Mouse (Mus musculus) limb, embryonic 11.5 days (tissue): ENCODE measurements at regions not wholly inside any gene's neighbourhood (a gene's known extent, or its start where the extent isn't known, plus 50 kb on each side); places are given as distances from the start of the nearest gene placed in this dataset.

Experiments used
- ATAC-seq: fragments of 200-750 bp; cut with Nextera tagmentation; 2 replicates; pipeline ENCODE4 v1.8.0; 2017; ENCODE audit warnings: low read depth; ENCODE audit not compliant: insufficient number of reproducible peaks, low FRiP score, low TSS enrichment
- DNase-seq: peaks from one replicate; pipeline ENCODE4 v3.0.0-alpha.2; 2015; ENCODE audit warnings: low spot score
- H3K27ac ChIP-seq: fragments of 300-500 bp; sonication (generic); replicated peaks from 2 replicates; pipeline ENCODE4 v1.5.1; 2014; ENCODE audit warnings: low read depth, mild to moderate bottlenecking, low read length
- H3K27me3 ChIP-seq: fragments of 300-500 bp; sonication (generic); 2 replicates; pipeline ENCODE4 v1.6.1; 2014; ENCODE audit warnings: mild to moderate bottlenecking, low read length, mixed read lengths; ENCODE audit not compliant: control insufficient read depth, insufficient read depth
- H3K36me3 ChIP-seq: fragments of 300-500 bp; sonication (generic); 2 replicates; pipeline ENCODE4 v1.6.1; 2014; ENCODE audit warnings: mild to moderate bottlenecking, low read length, moderate library complexity, mixed read lengths; ENCODE audit not compliant: control insufficient read depth, insufficient read depth
- H3K4me1 ChIP-seq: fragments of 300-500 bp; sonication (generic); 2 replicates; pipeline ENCODE4 v1.6.1; 2014; ENCODE audit warnings: low read length, mixed read lengths; ENCODE audit not compliant: control insufficient read depth, insufficient read depth
- H3K4me2 ChIP-seq: fragments of 300-500 bp; sonication (generic); 2 replicates; pipeline ENCODE4 v1.6.1; 2014; ENCODE audit warnings: low read depth, mild to moderate bottlenecking, moderate library complexity; ENCODE audit not compliant: severe bottlenecking
- H3K4me3 ChIP-seq: fragments of 300-500 bp; sonication (generic); 2 replicates; pipeline ENCODE4 v1.5.1; 2014; ENCODE audit warnings: low read depth, low read length
- H3K9ac ChIP-seq: fragments of 300-500 bp; sonication (generic); 2 replicates; pipeline ENCODE4 v1.6.1; 2014; ENCODE audit warnings: mild to moderate bottlenecking, low read length
- H3K9me3 ChIP-seq: fragments of 300-500 bp; sonication (generic); 2 replicates; pipeline ENCODE4 v1.6.1; 2016; ENCODE audit warnings: low read length; ENCODE audit not compliant: control insufficient read depth
- WGBS: fragments of 180-500 bp; shearing (Covaris S2); extraction: QIAGEN DNeasy Blood & Tissue Kit; methylation state at CpG from one replicate; pipeline ENCODE4 v1.1.7; 2014; 5-methylcytosine and 5-hydroxymethylcytosine counted together

GRCm38 (mm10) chr4:80589438-80589837 lies 244.5 kb upstream of the Tyrp1 start:
- no peak for ATAC-seq
- no peaks in the 10 kb centered on the region for H3K27me3 ChIP-seq
- H3K9ac ChIP-seq: no peak overlapping the region
- H3K9me3 ChIP-seq: no peaks in the 10 kb centered on the region
- WGBS: 83% methylated on average over 4 of the region's 4 CpGs
- no peak overlapping the region for H3K4me2 ChIP-seq
- H3K27ac ChIP-seq: no peak overlapping the region
- no peaks in the 10 kb centered on the region for H3K4me1 ChIP-seq
- H3K36me3 ChIP-seq: no peaks in the 10 kb centered on the region
- no peak for DNase-seq
- no peak overlapping the region for H3K4me3 ChIP-seq

- no peaks in the 10 kb centered on the region for H3K9me3 ChIP-seq
- ATAC-seq: no peak
- no peaks in the 10 kb centered on the region for H3K27me3 ChIP-seq
Measured at GRCm38 (mm10) chr4:80628271-80628670, 205.7 kb upstream of the Tyrp1 start.

GRCm38 (mm10) chr4:80629251-80629650 lies 204.7 kb upstream of the Tyrp1 start:
- H3K4me3 ChIP-seq: no peak overlapping the region
- 82% methylated on average over 1 of the region's 1 CpGs for WGBS
- ATAC-seq: no peak
- no peak overlapping the region for H3K27ac ChIP-seq
- H3K4me1 ChIP-seq: no peaks in the 10 kb centered on the region
- no peaks in the 10 kb centered on the region for H3K9me3 ChIP-seq
- H3K36me3 ChIP-seq: no peaks in the 10 kb centered on the region
- H3K9ac ChIP-seq: no peak overlapping the region
- no peaks in the 10 kb centered on the region for H3K27me3 ChIP-seq
- no peak overlapping the region for H3K4me2 ChIP-seq
- no peak for DNase-seq

More at GRCm38 (mm10) chr4:80628271-80628670, 205.7 kb upstream of the Tyrp1 start:
- H3K9ac ChIP-seq: no peak overlapping the region
- H3K27ac ChIP-seq: no peak overlapping the region
- DNase-seq: no peak
- H3K36me3 ChIP-seq: no peaks in the 10 kb centered on the region
- 69% methylated on average over 4 of the region's 4 CpGs for WGBS
- no peaks in the 10 kb centered on the region for H3K4me1 ChIP-seq
- H3K4me3 ChIP-seq: no peak overlapping the region
- H3K4me2 ChIP-seq: no peak overlapping the region

- no peak overlapping the region for H3K4me2 ChIP-seq
- no peaks in the 10 kb centered on the region for H3K9me3 ChIP-seq
- H3K4me3 ChIP-seq: no peak overlapping the region
- no peak for ATAC-seq
- H3K9ac ChIP-seq: no peak overlapping the region
- H3K36me3 ChIP-seq: no peaks in the 10 kb centered on the region
- no peaks in the 10 kb centered on the region for H3K27me3 ChIP-seq
- no peaks in the 10 kb centered on the region for H3K4me1 ChIP-seq
- no peak overlapping the region for H3K27ac ChIP-seq
- no peak for DNase-seq
Measured at GRCm38 (mm10) chr4:80630260-80630659, 203.7 kb upstream of the Tyrp1 start.

GRCm38 (mm10) chr4:80631041-80631440 lies 202.9 kb upstream of the Tyrp1 start:
- no peaks in the 10 kb centered on the region for H3K36me3 ChIP-seq
- DNase-seq: no peak
- WGBS: 71% methylated on average over 4 of the region's 4 CpGs
- H3K9ac ChIP-seq: no peak overlapping the region
- no peak overlapping the region for H3K4me3 ChIP-seq
- no peak overlapping the region for H3K4me2 ChIP-seq
- H3K27me3 ChIP-seq: no peaks in the 10 kb centered on the region
- ATAC-seq: no peak
- no peaks in the 10 kb centered on the region for H3K4me1 ChIP-seq
- no peak overlapping the region for H3K27ac ChIP-seq
- H3K9me3 ChIP-seq: no peaks in the 10 kb centered on the region

- H3K9me3 ChIP-seq: no peaks in the 10 kb centered on the region
- 77% methylated on average over 4 of the region's 4 CpGs for WGBS
- DNase-seq (no peak), ATAC-seq (no peak)
- H3K4me3 ChIP-seq: no peak overlapping the region
- H3K9ac ChIP-seq: no peak overlapping the region
- no peak overlapping the region for H3K27ac ChIP-seq
- no peak overlapping the region for H3K4me2 ChIP-seq
- no peaks in the 10 kb centered on the region for H3K27me3 ChIP-seq
- H3K4me1 ChIP-seq: no peaks in the 10 kb centered on the region
- H3K36me3 ChIP-seq: no peaks in the 10 kb centered on the region
Measured at GRCm38 (mm10) chr4:80631441-80631840, 202.5 kb upstream of the Tyrp1 start.

- no peaks in the 10 kb centered on the region for H3K9me3 ChIP-seq
- no peak for DNase-seq
- no peaks in the 10 kb centered on the region for H3K4me1 ChIP-seq
- no peak overlapping the region for H3K27ac ChIP-seq
- H3K4me3 ChIP-seq: no peak overlapping the region
- ATAC-seq: no peak
- no peaks in the 10 kb centered on the region for H3K36me3 ChIP-seq
- no peak overlapping the region for H3K4me2 ChIP-seq
- no peaks in the 10 kb centered on the region for H3K27me3 ChIP-seq
- no peak overlapping the region for H3K9ac ChIP-seq
Measured at GRCm38 (mm10) chr4:80638381-80638780, 195.5 kb upstream of the Tyrp1 start.
